Mouse (Mus musculus) myocyte (in vitro differentiated cells): Measurements from ENCODE around the gene Pnck.

Experiments used
- CEBPB ChIP-seq: IDR thresholded peaks from 2 replicates; pipeline ENCODE4 v1.6.1; 2011; ENCODE audit warnings: mild to moderate bottlenecking, moderate library complexity; ENCODE audit not compliant: poor library complexity, insufficient read depth, severe bottlenecking
- E2F4 ChIP-seq: IDR thresholded peaks from one replicate; pipeline ENCODE4 v1.6.1; 2011; ENCODE audit warnings: mild to moderate bottlenecking, control low read depth, moderate library complexity; ENCODE audit not compliant: insufficient read depth
- MAX ChIP-seq: IDR thresholded peaks from one replicate; pipeline ENCODE4 v1.6.1; 2011; ENCODE audit warnings: low read depth, mild to moderate bottlenecking, control low read depth
- MYOD1 ChIP-seq, 3 experiments: IDR thresholded peaks; one replicate each; pipeline ENCODE4 v1.6.1; 2011; ENCODE audit warnings: control low read depth in 2 of 3, low read depth in 2 of 3, mild to moderate bottlenecking in 2 of 3, moderate library complexity in 1 of 3; ENCODE audit not compliant: insufficient read length in 2 of 3, control insufficient read depth in 1 of 3
- MYOG ChIP-seq, 3 experiments: IDR thresholded peaks; one replicate each; pipeline ENCODE4 v1.6.1; 2011; ENCODE audit warnings: control low read depth in 2 of 3, low read depth in 2 of 3, mild to moderate bottlenecking in 2 of 3; ENCODE audit not compliant: insufficient read length in 2 of 3, control insufficient read depth in 1 of 3, insufficient read depth in 1 of 3
- POLR2A ChIP-seq: IDR thresholded peaks from one replicate; pipeline ENCODE4 v1.6.1; 2011; ENCODE audit warnings: low read depth, mild to moderate bottlenecking, control low read depth, moderate library complexity; ENCODE audit not compliant: insufficient read length
- POLR2AphosphoS2 ChIP-seq: IDR thresholded peaks from one replicate; pipeline ENCODE4 v1.6.1; 2011; ENCODE audit warnings: low read depth, control low read depth; ENCODE audit not compliant: insufficient read length
- REST ChIP-seq: IDR thresholded peaks from one replicate; pipeline ENCODE4 v1.6.1; 2011; ENCODE audit warnings: mild to moderate bottlenecking, control low read depth, moderate library complexity; ENCODE audit not compliant: insufficient read depth, insufficient read length
- SRF ChIP-seq: IDR thresholded peaks from one replicate; pipeline ENCODE4 v1.6.1; 2011; ENCODE audit warnings: low read depth; ENCODE audit not compliant: control insufficient read depth, insufficient read length
- TCF12 ChIP-seq: IDR thresholded peaks from one replicate; pipeline ENCODE4 v1.6.1; 2011; ENCODE audit warnings: mild to moderate bottlenecking, control low read depth; ENCODE audit not compliant: poor library complexity, insufficient read depth, severe bottlenecking
- TCF3 ChIP-seq: IDR thresholded peaks from one replicate; pipeline ENCODE4 v1.6.1; 2011; ENCODE audit warnings: low read depth, control low read depth; ENCODE audit not compliant: insufficient read length
- USF1 ChIP-seq: IDR thresholded peaks from one replicate; pipeline ENCODE4 v1.6.1; 2011; ENCODE audit warnings: low read depth, mild to moderate bottlenecking, control low read depth, moderate library complexity

- TF ChIP-seq POLR2A = no peak
- TF ChIP-seq USF1 = no peak
- TF ChIP-seq MAX = no peak
- TF ChIP-seq SRF = no peak
- TF ChIP-seq MYOG (IDR thresholded peaks at IDR 0.05; ENCODE audit: control insufficient read depth in 1 of 3, insufficient read depth in 1 of 3, insufficient read length in 2 of 3, low read depth in 2 of 3) = no peak
- no peak for TF ChIP-seq TCF3
- no peak for TF ChIP-seq MYOD1 (IDR thresholded peaks at IDR 0.05; ENCODE audit: control insufficient read depth in 1 of 3, insufficient read length in 2 of 3, low read depth in 2 of 3)
- TF ChIP-seq REST = no peak
- TF ChIP-seq POLR2AphosphoS2 = no peak
- TF ChIP-seq CEBPB = no peak
- no peak for TF ChIP-seq E2F4
- TF ChIP-seq TCF12 = no peak
Measured at GRCm38 (mm10) chrX:73660284-73660665, 358 bp upstream of the Pnck start.
